Mouse (Mus musculus) forebrain, embryonic 10.5 days (tissue): Measurements from ENCODE around the gene Prim1. TPM values are rescaled to one million over a fixed set of nuclear protein-coding genes. Genes with fewer than 3 reads are reported as not detected.
A peak's percentile ranks its signal among the peaks of the same experiment; 100 is the strongest.

Source experiments
- DNase-seq: peaks from one replicate; pipeline ENCODE4 v3.0.0-alpha.2; 2017; ENCODE audit warnings: low spot score; ENCODE audit errors: extremely low spot score
- H3K27ac ChIP-seq: fragments of 300-500 bp; sonication (generic); 2 replicates; pipeline ENCODE4 v1.5.1; 2016; ENCODE audit warnings: mild to moderate bottlenecking
- H3K27me3 ChIP-seq: fragments of 300-500 bp; sonication (generic); 2 replicates; pipeline ENCODE4 v1.6.1; 2016; ENCODE audit warnings: mild to moderate bottlenecking; ENCODE audit not compliant: poor library complexity, severe bottlenecking
- H3K36me3 ChIP-seq: fragments of 300-500 bp; sonication (generic); replicated peaks from 2 replicates; pipeline ENCODE4 v1.6.1; 2016; ENCODE audit warnings: mild to moderate bottlenecking, moderate library complexity
- H3K4me1 ChIP-seq: fragments of 300-500 bp; sonication (generic); 2 replicates; pipeline ENCODE4 v1.6.1; 2016
- H3K4me3 ChIP-seq: fragments of 300-500 bp; sonication (generic); 2 replicates; pipeline ENCODE4 v1.5.1; 2016; ENCODE audit warnings: mild to moderate bottlenecking, moderate library complexity
- H3K9me3 ChIP-seq: fragments of 300-500 bp; sonication (generic); 2 replicates; pipeline ENCODE4 v1.6.1; 2016; ENCODE audit warnings: mild to moderate bottlenecking, moderate library complexity
- WGBS: fragments of 180-500 bp; shearing (Covaris S2); methylation state at CpG from one replicate; pipeline ENCODE4 v1.1.7; 2016; 5-methylcytosine and 5-hydroxymethylcytosine counted together
- polyA plus RNA-seq: library from polyadenylated mRNA; unstranded; fragments of >200 nt; fragmentation: Nextera tagmentation; extraction: Ambion mirVana; gene quantifications from 2 replicates; pipeline ENCODE4 v1.2.1, GENCODE M21; 2016

Prim1 gene
- polyA plus RNA-seq, 1 experiment from 2014 or later, result 123 TPM

GRCm38 (mm10) chr10:128005479-128005878 is 9.5 kb upstream of the Prim1 start:
- DNase-seq, result no peak
- no peaks in the 10 kb centered on the region for H3K36me3 ChIP-seq
- no peak overlapping the region for H3K27ac ChIP-seq
- 93% methylated on average over 8 of the region's 8 CpGs for WGBS
- H3K9me3 ChIP-seq, result no peaks in the 10 kb centered on the region
- H3K4me1 ChIP-seq, result no peaks in the 10 kb centered on the region
- H3K4me3 ChIP-seq, result no peak overlapping the region
- H3K27me3 ChIP-seq, result no peaks in the 10 kb centered on the region

GRCm38 (mm10) chr10:128007446-128007845 is 7.5 kb upstream of the Prim1 start, which contains the start of gene Hsd17b6:
TSS of gene Hsd17b6 (minus strand) at chr10:128007611.
- H3K27me3 ChIP-seq, result no peaks in the 10 kb centered on the region
- no peak for DNase-seq
- WGBS, result 93% methylated on average over 1 of the region's 1 CpGs
- H3K36me3 ChIP-seq, result no peaks in the 10 kb centered on the region
- no peaks in the 10 kb centered on the region for H3K4me1 ChIP-seq
- H3K4me3 ChIP-seq, result no peak within 1 kb of the TSS
- no peaks in the 10 kb centered on the region for H3K9me3 ChIP-seq
- H3K27ac ChIP-seq, result no peak within 1 kb of the TSS

GRCm38 (mm10) chr10:128008207-128008889 is 6.6 kb upstream of the Prim1 start:
- 13% methylated on average over 4 of the region's 4 CpGs for WGBS
- H3K9me3 ChIP-seq, result no peaks in the 10 kb centered on the region
- H3K27ac ChIP-seq, result no peak overlapping the region
- no peak overlapping the region for H3K4me3 ChIP-seq
- no peaks in the 10 kb centered on the region for H3K4me1 ChIP-seq
- H3K27me3 ChIP-seq, result no peaks in the 10 kb centered on the region
- no peaks in the 10 kb centered on the region for H3K36me3 ChIP-seq
- DNase-seq, result peak; percentile 78

- no peaks in the 10 kb centered on the region for H3K36me3 ChIP-seq
Measured at GRCm38 (mm10) chr10:128009735-128010134, 5.2 kb upstream of the Prim1 start.

GRCm38 (mm10) chr10:128022196-128022595 is 7.2 kb downstream of the Prim1 start:
- no peak for DNase-seq
- H3K27me3 ChIP-seq, result no peaks in the 10 kb centered on the region
- WGBS, result 92% methylated on average over 5 of the region's 5 CpGs
- no peak overlapping the region for H3K4me3 ChIP-seq
- H3K36me3 ChIP-seq, result peaks cover 98% of the 10 kb centered on the region
- no peaks in the 10 kb centered on the region for H3K4me1 ChIP-seq
- no peak overlapping the region for H3K27ac ChIP-seq
- H3K9me3 ChIP-seq, result no peaks in the 10 kb centered on the region

More at GRCm38 (mm10) chr10:128009735-128010134, 5.2 kb upstream of the Prim1 start:
- Histone ChIP-seq H3K27ac (no peak overlapping the region), H3K9me3 (no peaks in the 10 kb centered on the region), H3K4me3 (no peak overlapping the region), H3K4me1 (no peaks in the 10 kb centered on the region), H3K27me3 (no peaks in the 10 kb centered on the region)
- no peak for DNase-seq
- WGBS, result 86% methylated on average over 5 of the region's 5 CpGs

GRCm38 (mm10) chr10:128023496-128023895 is 8.5 kb downstream of the Prim1 start:
- peaks cover 99% of the 10 kb centered on the region for H3K36me3 ChIP-seq
- DNase-seq, result no peak
- no peak overlapping the region for H3K4me3 ChIP-seq
- WGBS, result 95% methylated on average over 10 of the region's 10 CpGs
- no peaks in the 10 kb centered on the region for H3K27me3 ChIP-seq
- no peaks in the 10 kb centered on the region for H3K4me1 ChIP-seq
- no peaks in the 10 kb centered on the region for H3K9me3 ChIP-seq
- no peak overlapping the region for H3K27ac ChIP-seq

GRCm38 (mm10) chr10:128029931-128030330 is 15.0 kb downstream of the Prim1 start:
- Histone ChIP-seq H3K36me3 (peaks cover 71% of the 10 kb centered on the region), H3K27ac (no peak overlapping the region), H3K27me3 (no peaks in the 10 kb centered on the region), H3K4me1 (peaks cover 5% of the 10 kb centered on the region), H3K4me3 (no peak overlapping the region), H3K9me3 (no peaks in the 10 kb centered on the region)
- DNase-seq, result no peak
- 93% methylated on average over 7 of the region's 7 CpGs for WGBS

- Histone ChIP-seq H3K27ac (no peak overlapping the region), H3K9me3 (no peaks in the 10 kb centered on the region), H3K27me3 (no peaks in the 10 kb centered on the region), H3K36me3 (peaks cover 61% of the 10 kb centered on the region), H3K4me3 (no peak overlapping the region), H3K4me1 (peaks cover 6% of the 10 kb centered on the region)
- WGBS, result 89% methylated on average over 2 of the region's 2 CpGs
- no peak for DNase-seq
Measured at GRCm38 (mm10) chr10:128030860-128031259, 15.9 kb downstream of the Prim1 start.

- Histone ChIP-seq H3K4me1 (peaks cover 50% of the 10 kb centered on the region), H3K27me3 (no peaks in the 10 kb centered on the region), H3K4me3 (peak overlapping the region; percentile 99), H3K36me3 (peaks cover 53% of the 10 kb centered on the region), H3K27ac (peak overlapping the region; percentile 99), H3K9me3 (no peaks in the 10 kb centered on the region)
- 12% methylated on average over 10 of the region's 10 CpGs for WGBS
- DNase-seq, result peak; percentile 35
Measured at GRCm38 (mm10) chr10:128036746-128037425, 21.9 kb downstream of the Prim1 start.

GRCm38 (mm10) chr10:128037921-128038320 is 23.0 kb downstream of the Prim1 start:
- DNase-seq, result no peak
- peak overlapping the region; percentile 99 for H3K4me3 ChIP-seq
- H3K9me3 ChIP-seq, result no peaks in the 10 kb centered on the region
- peaks cover 62% of the 10 kb centered on the region for H3K36me3 ChIP-seq
- no peak overlapping the region for H3K27ac ChIP-seq
- no peaks in the 10 kb centered on the region for H3K27me3 ChIP-seq
- WGBS, result 67% methylated on average over 3 of the region's 3 CpGs
- peaks cover 58% of the 10 kb centered on the region for H3K4me1 ChIP-seq

- H3K4me1 ChIP-seq, result peaks cover 69% of the 10 kb centered on the region
- H3K27ac ChIP-seq, result peak overlapping the region; percentile 26; the same call in 1 of the 2 replicates
- H3K4me3 ChIP-seq, result peak overlapping the region; percentile 2; the same call in 1 of the 2 replicates
- peaks cover 75% of the 10 kb centered on the region for H3K36me3 ChIP-seq
- 72% methylated on average over 5 of the region's 5 CpGs for WGBS
- H3K27me3 ChIP-seq, result no peaks in the 10 kb centered on the region
- H3K9me3 ChIP-seq, result no peaks in the 10 kb centered on the region
- DNase-seq, result no peak
Measured at GRCm38 (mm10) chr10:128039167-128039566, 24.2 kb downstream of the Prim1 start.

- H3K27ac ChIP-seq, result no peak overlapping the region
- no peaks in the 10 kb centered on the region for H3K27me3 ChIP-seq
- H3K9me3 ChIP-seq, result no peaks in the 10 kb centered on the region
- DNase-seq, result no peak
- H3K36me3 ChIP-seq, result peaks cover 82% of the 10 kb centered on the region
- no peak overlapping the region for H3K4me3 ChIP-seq
- peaks cover 71% of the 10 kb centered on the region for H3K4me1 ChIP-seq
- WGBS, result 77% methylated on average over 3 of the region's 3 CpGs
Measured at GRCm38 (mm10) chr10:128039858-128040257, 24.9 kb downstream of the Prim1 start.

- 94% methylated on average over 5 of the region's 5 CpGs for WGBS
- DNase-seq, result no peak
- peaks cover 86% of the 10 kb centered on the region for H3K36me3 ChIP-seq
- H3K9me3 ChIP-seq, result no peaks in the 10 kb centered on the region
- peaks cover 70% of the 10 kb centered on the region for H3K4me1 ChIP-seq
- H3K27ac ChIP-seq, result no peak overlapping the region
- H3K27me3 ChIP-seq, result no peaks in the 10 kb centered on the region
- H3K4me3 ChIP-seq, result peak overlapping the region; percentile 6
Measured at GRCm38 (mm10) chr10:128040293-128040692, 25.3 kb downstream of the Prim1 start.
